Mouse (Mus musculus) cerebellum, adult 9-11 months (tissue): ENCODE measurements around the gene Il24.
A peak's percentile ranks its signal among the peaks of the same experiment; 100 is the strongest.

Experiments
- DNase-seq: peaks from one replicate; pipeline ENCODE4 v3.0.0; 2022

Gene Il24

GRCm38 (mm10) chr1:130887354-130887753, at the start of gene Il24:
Il24 (minus strand) TSS chr1:130887454.
- DNase-seq: no peak

GRCm38 (mm10) chr1:130936351-130936750, 49.1 kb upstream of the Il24 start:
- DNase-seq: no peak

GRCm38 (mm10) chr1:130926484-130926883, 39.2 kb upstream of the Il24 start:
- DNase-seq: no peak

- DNase-seq: no peak
Measured at GRCm38 (mm10) chr1:130918323-130918980, 31.2 kb upstream of the Il24 start.

GRCm38 (mm10) chr1:130911401-130912010, 24.3 kb upstream of the Il24 start, which contains the start of gene Il20:
Il20 (minus strand) TSS chr1:130911451.
- no peak for DNase-seq

GRCm38 (mm10) chr1:130902505-130902904, 15.3 kb upstream of the Il24 start:
- no peak for DNase-seq

GRCm38 (mm10) chr1:130894468-130894867, 7.2 kb upstream of the Il24 start:
- no peak for DNase-seq

GRCm38 (mm10) chr1:130893329-130894040, 6.2 kb upstream of the Il24 start:
- no peak for DNase-seq

GRCm38 (mm10) chr1:130892446-130892845, 5.2 kb upstream of the Il24 start:
- no peak for DNase-seq

- DNase-seq: no peak
Measured at GRCm38 (mm10) chr1:130883146-130883545, 4.1 kb downstream of the Il24 start.

GRCm38 (mm10) chr1:130879927-130880326, 7.3 kb downstream of the Il24 start:
- no peak for DNase-seq

- DNase-seq: no peak
Measured at GRCm38 (mm10) chr1:130877889-130878614, 9.2 kb downstream of the Il24 start.

- DNase-seq: peak; percentile 31
Measured at GRCm38 (mm10) chr1:130876931-130877509, 10.2 kb downstream of the Il24 start.

- DNase-seq: no peak
Measured at GRCm38 (mm10) chr1:130875910-130876309, 11.3 kb downstream of the Il24 start.

GRCm38 (mm10) chr1:130875139-130875538, 12.1 kb downstream of the Il24 start:
- peak; percentile 32 for DNase-seq

- no peak for DNase-seq
Measured at GRCm38 (mm10) chr1:130872912-130873311, 14.3 kb downstream of the Il24 start.

GRCm38 (mm10) chr1:130865541-130866221, 21.6 kb downstream of the Il24 start, which contains the start of gene Fcmr:
Fcmr (plus strand) TSS chr1:130865669.
- no peak for DNase-seq

GRCm38 (mm10) chr1:130864741-130865140, 22.5 kb downstream of the Il24 start:
- no peak for DNase-seq

GRCm38 (mm10) chr1:130864238-130864637, 23.0 kb downstream of the Il24 start:
- DNase-seq: peak; percentile 47

- no peak for DNase-seq
Measured at GRCm38 (mm10) chr1:130857456-130857855, 29.8 kb downstream of the Il24 start.

GRCm38 (mm10) chr1:130855723-130856122, 31.5 kb downstream of the Il24 start:
- no peak for DNase-seq

GRCm38 (mm10) chr1:130854819-130855218, 32.4 kb downstream of the Il24 start:
- no peak for DNase-seq
